Mouse (Mus musculus): ENCODE results near the gene Gfi1.

The Gfi1 gene

DNA sequence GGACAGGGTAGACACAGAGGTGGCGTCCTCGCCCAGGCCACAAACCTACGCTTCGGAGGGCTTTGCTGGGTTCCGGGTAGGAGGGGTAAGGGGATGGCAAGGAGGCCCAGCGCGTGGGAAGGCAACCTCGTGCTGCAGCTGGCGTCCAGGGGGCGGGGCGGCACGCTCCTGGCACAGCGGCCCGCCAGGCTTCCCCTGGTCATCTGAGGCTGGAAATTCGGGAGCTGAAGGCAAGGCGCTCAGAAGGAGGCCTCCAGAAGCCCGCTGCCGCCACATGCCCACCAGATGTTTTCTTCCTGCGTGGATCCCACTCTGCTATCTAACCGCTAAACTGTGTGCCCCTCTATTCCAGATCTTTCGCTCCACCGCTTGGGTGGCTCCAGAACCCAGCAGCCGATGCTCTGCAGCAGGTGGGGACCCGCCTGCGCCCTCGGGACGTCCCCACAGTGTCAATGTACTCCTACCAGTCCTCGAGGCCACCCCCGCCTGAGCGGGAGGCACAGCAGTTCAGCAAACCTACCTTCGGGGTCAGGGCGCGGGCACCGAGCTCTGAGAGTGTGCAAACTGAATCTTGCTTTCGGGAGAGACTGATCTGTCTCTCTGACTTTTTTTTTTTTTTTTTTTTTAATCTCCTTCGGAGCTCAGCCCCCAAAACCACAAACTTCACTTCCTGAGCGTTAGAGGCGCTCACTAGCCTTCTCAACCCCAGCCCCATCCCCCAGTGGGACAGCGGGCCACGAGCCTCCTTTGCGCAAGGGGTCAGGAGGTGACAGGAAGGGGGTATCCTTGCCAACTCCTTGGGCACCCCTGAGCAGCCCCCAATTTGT is at the start of gene Gfi1:
TSS of gene Gfi1 (minus strand) at position 602 of the 827 bp plus-strand sequence.
- in situ Hi-C loops (cut with MboI, MseI), result loop anchor here in 1 of 2 experiments (10.0 kb wide), 1 partner anchor 461 kb away; no protein-coding TSS in a partner anchor

DNA sequence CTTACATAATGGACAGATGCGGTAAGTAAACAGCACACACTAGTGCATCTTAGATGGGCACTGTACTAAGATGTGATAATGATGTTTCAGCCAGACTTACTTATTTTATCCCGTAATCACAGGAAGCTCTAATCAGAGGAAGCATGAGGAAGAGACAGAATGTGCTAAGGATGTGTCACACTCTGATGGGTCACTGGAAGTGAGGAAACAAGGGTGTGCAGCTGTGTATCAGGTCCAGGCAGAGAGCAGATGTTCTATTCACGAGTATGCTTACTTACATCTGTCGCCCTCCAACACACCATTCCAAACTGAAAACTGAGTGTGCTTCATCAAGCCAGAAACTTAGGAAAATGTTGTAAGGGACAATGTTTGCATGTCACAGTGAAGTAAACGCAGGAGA is 46.2 kb upstream of the Gfi1 start:
- in situ Hi-C loops (cut with MboI, MseI), result loop anchor here in 1 of 2 experiments (5.0 kb wide), 1 partner anchor 50 kb away; no protein-coding TSS in a partner anchor

DNA sequence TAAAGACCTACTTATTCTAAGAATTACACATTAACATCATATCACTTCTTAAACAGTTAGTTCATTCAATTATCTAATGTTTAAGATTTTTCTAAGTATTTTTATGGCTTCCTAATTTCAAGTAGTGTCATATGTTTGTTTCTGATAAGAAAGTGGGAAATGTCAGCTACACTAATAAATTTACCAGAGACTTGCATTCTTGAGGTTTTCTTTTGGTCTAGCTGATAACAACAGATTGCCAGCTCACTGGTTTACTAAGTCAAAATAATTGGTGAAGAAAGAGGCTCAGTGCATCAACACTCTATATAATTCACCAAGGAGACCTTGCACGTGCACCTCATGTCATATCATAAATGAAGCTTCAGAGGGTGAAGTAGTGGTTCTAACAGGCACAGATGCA is 42.4 kb upstream of the Gfi1 start:
- in situ Hi-C loops (cut with MboI, MseI), result no loop called here

DNA sequence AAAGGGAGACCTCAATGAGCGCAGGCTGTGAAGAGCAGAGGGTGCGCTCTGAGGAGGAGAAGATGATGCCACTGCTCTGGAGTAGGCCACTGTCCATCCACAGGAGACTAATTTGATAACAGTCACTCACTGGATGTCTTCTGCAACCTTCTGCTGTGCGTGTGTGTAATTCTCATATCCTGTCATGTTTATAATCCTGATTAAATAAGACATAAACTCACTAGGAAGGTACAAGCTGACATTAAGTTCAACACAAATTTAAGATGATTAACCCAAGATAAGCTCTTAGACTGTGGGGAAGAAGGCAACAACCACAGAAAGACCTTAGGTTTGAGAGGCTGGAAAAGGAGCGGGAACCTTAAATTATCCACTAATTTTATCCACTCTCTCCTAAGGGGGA is 40.1 kb upstream of the Gfi1 start:
- in situ Hi-C loops (cut with MboI, MseI), result no loop called here

DNA sequence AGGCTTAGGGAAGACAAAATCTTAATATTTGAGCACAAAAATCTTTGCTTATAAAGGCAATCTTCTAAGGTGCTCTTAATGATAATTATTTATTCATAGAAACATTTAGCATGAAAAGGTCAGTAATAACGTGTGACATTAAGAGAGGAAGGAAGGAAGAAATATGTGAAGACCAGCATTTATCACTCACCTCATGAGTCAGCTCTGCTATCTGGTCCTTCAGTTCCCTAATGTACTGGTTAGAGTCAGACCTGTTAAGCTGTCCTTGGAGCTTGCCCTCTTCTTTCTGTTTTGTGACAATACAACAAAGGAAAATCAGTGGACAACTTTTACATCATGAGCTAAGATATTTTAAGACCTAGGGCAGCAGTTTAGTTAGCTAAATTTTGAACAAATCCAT is 38.6 kb upstream of the Gfi1 start:
- in situ Hi-C loops (cut with MboI, MseI), result no loop called here

DNA sequence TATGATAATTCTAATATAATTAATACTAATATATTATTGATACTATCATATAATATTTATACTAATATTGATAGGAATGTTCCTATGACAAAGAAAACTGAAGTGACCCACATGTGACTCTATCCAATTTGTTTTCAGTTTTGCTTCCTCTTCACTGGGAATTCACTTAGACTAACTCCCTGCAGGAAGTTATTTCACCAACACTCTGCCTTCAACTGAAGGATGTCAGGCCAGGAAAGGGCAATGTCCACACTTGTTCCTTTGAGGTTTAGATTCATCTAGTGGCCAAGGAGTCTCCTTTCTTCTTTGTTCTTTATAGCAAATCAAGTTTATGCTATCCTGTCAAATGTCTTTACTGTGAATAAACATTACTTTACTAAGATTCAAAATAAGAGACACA is 37.8 kb upstream of the Gfi1 start:
- in situ Hi-C loops (cut with MboI, MseI), result no loop called here

DNA sequence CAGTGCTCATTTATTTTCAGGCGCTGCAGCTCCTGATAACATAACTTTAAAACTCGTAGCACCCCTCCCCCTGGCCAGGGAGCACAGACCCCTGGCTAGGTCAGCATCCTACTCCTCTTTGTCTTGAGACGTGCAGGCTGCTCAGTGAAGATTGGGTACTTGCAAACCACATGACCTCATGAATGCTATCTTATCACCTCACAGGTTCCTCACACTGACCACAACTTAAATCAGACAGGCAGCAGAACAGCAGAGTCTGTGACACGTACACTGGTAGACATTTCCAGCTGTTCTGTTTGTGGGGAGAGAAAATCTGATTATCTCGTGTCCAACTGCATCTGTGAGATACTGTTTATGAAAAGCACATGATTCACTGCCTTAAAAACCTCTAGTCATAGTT is 33.3 kb upstream of the Gfi1 start:
- in situ Hi-C loops (cut with MboI, MseI), result loop anchor here in 1 of 2 experiments (10.0 kb wide), 1 partner anchor 1964 kb away; no protein-coding TSS in a partner anchor

DNA sequence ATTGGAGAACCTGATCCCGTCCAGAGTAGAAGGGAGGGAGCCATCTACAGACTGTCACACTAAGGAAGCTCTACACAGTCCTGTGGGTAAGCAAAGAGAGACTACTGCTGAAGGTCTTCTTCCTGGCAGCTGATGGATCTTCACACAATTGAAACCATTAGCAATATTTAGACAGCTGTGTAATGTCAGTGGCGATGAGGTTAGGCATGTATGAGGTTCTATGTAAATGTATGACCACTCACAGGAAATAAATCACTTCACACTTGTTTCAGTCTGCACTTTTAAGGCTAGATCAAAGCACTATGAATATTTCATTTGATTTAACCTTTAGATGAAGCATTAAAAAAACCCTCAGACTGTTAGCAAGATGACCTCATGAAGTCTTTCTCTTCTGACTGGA is 30.2 kb upstream of the Gfi1 start:
- in situ Hi-C loops (cut with MboI, MseI), result loop anchor here in 1 of 2 experiments (10.0 kb wide), 1 partner anchor 1961 kb away; no protein-coding TSS in a partner anchor

DNA sequence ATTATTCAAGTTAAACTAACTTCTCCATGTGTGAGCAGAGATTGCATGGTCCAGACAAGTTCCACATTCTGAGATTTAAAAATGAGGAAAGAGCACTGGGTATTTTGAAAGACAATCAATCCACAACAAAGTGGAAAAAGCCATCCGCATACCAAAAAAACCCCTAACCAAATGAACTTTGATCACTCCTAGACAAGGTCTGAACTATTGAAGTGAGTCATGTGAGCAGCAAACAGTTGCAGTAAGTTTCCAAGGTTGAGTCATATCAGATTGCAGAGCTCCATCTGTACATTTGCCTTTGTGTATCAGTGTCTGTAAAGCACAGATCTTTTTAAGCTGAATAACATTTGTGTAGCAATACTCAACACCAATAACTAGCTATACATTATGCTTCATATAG is 28.9 kb upstream of the Gfi1 start:
- in situ Hi-C loops (cut with MboI, MseI), result loop anchor here in 1 of 2 experiments (10.0 kb wide), 1 partner anchor 1960 kb away; no protein-coding TSS in a partner anchor

DNA sequence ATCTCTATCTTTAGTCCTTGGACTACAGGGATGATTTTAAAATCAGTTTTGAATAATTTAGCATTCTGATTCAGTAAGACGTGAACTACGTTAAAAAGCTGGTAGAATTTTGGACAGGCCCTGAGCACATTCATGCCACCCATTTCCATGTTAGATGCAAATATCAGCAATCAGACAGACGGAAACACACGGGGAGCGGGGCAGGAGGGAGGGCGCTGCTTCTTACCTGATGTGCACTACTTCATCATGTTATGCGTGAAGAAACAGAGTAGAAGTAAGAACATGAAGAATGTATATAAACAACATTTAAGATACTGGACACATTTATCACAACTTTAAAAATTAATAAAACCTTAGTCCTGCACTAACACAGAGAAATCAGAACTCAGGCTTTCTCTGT is 27.8 kb upstream of the Gfi1 start:
- in situ Hi-C loops (cut with MboI, MseI), result loop anchor here in 1 of 2 experiments (10.0 kb wide), 1 partner anchor 1959 kb away; no protein-coding TSS in a partner anchor

DNA sequence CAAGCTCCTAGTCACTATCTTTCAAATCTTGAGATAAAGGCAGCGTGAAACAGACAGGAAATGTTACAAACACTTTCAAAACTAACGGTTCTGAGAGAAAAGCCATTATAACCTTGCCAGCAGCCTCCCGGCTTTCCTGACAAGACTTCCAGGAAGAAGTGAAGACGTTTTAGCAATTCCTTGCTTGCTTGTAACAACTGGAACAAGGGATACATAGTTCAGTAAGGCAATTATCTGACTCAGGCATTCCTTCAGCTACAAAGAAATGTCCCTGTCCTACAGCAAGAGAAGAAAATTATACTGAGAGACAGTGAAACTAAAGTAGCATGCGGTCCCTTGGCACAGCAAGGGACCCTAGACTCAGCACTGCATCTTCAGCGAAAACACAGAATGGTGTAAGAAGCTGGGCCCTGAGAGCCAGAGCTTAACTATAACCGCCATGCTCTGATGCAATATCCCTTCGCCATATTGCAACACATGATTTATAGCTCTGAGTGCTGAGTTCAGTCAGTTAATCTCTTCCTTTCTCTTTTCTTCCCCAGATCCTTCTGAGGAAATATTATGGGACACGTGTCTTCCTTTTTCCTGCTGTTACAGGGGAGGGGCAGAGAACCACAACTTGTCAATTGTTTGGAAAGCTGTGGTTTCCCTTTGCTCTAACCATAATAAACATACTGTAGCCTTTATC is 23.5 kb upstream of the Gfi1 start:
- in situ Hi-C loops (cut with MboI, MseI), result no loop called here

DNA sequence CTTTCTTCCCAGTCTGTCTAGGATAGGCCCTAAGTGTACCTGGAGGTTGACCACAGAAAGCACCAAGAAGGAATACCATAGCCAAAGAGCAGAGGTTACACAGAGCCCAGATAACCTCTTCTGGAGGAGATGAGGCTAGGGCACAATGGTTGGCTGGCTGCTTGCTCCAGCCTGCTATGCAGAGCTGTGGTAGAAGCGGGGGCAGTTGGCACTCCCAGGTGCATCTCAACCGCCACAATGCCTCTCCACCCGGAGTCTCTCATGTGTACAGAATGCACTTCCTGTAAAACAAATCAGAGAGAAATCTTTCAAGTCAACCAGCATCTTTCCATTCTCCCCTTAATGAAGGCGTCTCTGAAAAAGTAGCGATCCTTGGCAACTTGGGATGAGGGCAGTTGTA is 13.2 kb upstream of the Gfi1 start:
- in situ Hi-C loops (cut with MboI, MseI), result no loop called here

DNA sequence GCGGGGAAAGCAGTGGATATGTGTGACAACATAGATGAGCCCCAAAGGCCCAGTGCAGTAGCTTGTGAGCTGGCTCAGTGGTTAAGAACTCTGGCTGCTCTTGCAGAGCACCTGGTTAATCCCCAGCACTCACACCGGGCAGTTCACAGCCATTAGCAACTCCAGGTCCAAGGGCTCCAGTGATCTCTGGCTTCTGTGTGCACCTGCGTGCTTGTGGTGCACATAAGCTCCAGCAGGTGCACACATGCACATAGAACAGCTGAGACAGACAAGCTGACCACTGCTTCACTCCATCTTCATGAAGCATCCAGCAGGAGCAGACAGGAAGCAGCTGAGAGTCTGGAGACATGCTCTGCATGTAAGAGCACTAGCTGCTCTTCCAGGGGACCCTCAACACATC is 12.5 kb upstream of the Gfi1 start:
- in situ Hi-C loops (cut with MboI, MseI), result no loop called here

DNA sequence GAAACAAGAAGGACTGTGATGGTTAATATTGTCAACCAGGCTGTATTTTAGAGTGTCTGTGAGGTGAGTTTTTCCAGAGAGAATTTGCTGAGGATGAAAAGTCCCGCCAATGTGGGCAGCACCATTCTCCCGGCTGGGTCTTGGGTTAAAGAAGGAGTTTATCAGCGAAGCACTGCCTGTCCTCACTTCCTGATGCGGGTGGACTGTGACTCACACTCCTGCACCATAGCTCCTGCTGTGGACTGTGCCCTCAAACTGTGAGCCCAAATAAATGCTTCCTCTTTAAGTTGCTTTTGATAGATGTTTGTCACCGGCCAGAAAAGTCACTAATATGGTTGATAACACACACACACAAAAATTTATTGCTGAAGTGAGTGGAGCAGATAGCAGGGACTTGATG is 10.3 kb upstream of the Gfi1 start:
- in situ Hi-C loops (cut with MboI, MseI), result no loop called here

DNA sequence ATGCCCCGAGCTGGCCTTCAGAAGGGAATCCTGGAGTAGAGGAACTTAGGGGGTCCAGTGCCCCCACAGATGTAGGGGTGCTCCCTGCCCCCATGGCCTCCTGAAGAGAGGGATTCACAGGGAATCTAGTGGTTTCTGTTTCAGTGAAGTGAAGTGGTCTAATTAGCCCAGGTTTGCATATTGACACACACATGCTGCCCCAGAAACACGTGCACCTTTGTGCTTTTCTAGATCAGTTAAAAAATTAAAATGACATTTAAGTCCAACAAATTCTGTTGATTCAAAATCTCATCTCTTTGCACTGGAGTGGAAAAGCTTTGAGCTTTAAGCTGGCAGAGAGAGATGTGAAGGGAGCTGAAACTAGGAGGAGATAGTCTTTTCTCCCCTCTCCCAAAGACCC is 6.0 kb upstream of the Gfi1 start:
- in situ Hi-C loops (cut with MboI, MseI), result no loop called here

DNA sequence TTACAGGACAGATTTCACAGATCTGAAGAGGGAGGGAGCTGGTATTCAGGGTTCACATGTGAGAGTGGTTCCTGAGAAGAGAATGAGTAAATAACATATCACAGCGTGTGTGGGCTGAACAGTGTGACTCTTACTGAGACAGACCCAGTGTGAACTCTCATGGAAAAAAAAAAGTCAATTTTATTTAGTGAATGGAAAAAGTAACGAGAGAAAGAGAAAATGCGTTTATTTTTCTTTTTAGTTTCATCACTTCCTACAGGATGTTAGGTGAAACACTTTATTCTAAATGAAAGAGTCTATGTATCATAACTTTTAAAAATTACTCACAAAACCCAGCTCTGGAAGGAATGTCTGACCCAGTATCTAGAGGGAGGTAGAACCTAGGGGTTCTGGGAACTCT is 5.6 kb upstream of the Gfi1 start:
- in situ Hi-C loops (cut with MboI, MseI), result no loop called here

DNA sequence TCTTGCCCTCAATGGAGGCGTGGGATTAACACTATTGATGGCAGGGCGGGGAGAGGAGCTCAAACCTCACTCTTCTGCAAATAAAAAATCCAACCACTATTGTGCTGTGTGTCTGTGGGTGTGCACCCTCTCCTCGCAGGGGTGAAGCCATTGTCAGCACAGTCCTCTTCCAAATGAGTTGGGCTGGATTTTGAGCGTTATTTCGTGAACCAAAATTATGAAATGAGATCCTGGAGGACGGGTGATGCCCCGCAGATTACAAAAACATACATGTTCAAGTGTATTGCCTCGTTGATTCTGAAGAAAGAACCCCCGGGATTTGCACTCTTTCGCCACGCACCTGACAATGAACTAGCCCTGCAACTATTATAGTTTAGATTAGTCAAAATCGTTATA is 1.2 kb upstream of the Gfi1 start:
- in situ Hi-C loops (cut with MboI, MseI), result loop anchor here in 1 of 2 experiments (10.0 kb wide), 1 partner anchor 462 kb away; no protein-coding TSS in a partner anchor

DNA sequence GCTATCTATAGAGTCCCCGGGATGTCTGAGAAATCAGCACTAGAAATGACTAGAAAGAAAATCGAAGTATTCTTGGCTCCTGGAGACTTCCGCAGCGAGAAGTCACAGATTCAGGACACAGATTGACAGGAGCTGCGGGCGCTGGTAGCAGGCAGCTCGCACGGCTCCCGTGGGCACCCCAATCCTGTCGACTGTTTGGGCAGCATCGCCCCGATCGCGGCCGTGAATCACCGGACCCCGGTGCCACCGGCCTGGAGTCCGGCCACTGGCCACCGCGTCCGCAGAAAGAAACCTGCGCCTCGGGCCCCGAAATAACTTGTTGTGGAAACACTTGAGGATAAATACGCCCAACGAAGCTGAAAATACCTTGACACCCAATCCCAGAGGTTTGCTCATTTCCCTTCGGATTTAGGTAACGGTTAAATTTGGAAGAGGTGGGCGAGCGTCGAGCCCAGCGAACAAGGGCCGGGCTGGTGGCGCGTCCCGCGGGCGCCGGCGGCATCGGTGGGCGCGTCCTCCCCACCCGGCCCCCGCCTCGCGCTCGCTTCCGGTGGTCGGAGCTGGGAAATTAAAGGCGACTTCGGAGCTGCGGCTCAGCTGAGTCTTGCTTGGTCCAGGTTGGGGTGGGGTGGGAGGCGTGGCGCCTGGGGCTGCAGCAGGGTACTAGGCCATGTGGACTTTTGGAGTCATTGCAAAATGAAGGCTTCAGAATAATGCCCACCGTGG is 608 bp upstream of the Gfi1 start:
- in situ Hi-C loops (cut with MboI, MseI), result loop anchor here in 1 of 2 experiments (10.0 kb wide), 1 partner anchor 462 kb away; no protein-coding TSS in a partner anchor

DNA sequence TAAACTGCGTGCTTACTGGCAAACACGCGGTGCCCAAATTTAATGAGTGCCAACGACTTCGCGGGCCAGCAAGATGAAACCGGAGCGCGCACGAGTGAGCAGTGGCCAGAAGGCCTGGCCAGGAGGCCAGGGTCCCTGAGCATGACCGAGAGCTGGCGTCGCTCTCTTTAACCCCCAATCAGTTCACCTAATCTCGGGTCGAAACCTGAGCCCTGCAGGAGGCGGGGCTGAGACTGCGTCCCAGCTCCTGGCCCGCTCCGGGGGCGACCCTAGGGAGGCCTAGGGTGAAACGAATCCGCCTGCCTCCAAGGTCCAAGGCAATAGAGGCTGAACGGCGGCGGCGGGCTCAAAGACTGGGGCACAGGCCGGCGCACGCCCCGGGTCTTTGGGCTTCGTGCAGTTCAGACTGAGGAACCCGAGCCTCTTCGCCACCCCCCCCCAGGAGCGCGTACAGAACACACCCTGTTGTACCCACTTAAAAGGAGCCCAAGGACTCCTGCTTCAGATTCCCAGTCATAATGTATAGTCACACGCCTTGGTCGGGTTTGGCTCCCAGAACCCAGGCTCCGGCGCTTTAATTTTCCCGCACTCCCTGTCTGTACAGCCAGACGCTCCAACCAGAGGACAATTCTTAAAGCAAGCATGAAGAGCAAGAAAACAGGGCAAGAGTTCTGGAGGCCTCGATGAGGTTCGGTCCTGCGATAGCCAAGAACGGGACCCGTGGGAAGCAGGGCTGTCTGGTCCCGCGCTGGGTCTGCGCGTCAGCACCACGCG is 988 bp downstream of the Gfi1 start:
- in situ Hi-C loops (cut with MboI, MseI), result loop anchor here (5.0 to 10.0 kb wide), 4 partner anchors 47 to 460 kb away; no protein-coding TSS in a partner anchor

DNA sequence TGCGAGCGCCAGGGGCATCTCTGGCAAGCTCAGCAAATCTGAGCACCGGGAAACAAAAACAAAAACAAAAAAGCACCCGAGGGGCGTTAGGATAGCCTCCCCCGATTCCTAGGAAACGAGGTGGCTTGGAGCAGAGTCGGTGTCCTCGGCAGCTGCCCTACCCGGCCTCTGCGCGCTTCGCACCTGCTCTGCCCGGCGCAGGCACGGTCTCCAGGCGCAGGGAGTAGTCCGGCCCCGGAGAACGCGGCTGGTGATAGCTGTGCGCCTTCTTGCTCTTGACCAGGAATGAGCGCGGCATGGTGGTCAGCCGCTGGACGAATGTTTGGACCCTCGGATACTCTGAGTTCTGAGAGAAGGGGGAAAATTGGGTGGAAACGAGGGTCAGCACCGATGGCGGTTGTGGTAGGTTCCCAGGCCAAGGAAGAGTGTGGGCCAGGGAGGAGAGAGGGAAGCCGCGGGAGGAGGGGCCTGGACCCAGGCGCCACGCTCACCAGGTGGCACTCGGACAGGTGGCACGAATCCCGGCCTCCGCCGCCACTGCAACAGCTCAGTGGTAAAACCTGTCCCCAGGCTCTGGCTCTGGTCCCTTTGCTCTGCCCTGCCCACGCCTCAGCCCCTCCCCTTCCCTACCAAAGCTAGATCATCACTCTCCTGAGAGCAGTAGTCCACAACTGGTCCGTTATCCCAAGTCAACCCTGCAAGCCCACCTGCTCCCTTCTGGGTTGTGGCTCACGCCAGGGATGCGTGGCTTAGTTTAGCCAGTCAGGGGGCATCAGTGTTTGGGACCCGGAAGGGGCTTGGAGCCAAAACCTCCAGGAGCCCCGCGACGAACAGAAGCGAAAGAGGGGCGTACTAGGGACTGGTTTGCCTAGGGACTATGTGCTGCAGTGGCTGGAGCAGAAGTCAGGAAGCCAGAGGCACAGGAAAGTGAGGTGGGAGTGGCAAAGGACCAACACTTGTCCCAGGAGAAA is 2.0 kb downstream of the Gfi1 start:
- in situ Hi-C loops (cut with MboI, MseI), result loop anchor here (5.0 to 10.0 kb wide), 4 partner anchors 48 to 459 kb away; no protein-coding TSS in a partner anchor

Measured in T-helper 17 cell (primary cell).